Mouse (Mus musculus) thymus, postnatal 36 days (tissue): Measurements from ENCODE around the gene Sec24d.
"Not testable (repeated sequence)": the region's sequence is repeated elsewhere in the genome, so short reads cannot be mapped to it uniquely, and the experiment has no call there.

Experiments used
- DNase-seq, 2 experiments: peaks; one replicate each; pipeline ENCODE4 v3.0.0; 2022; ENCODE audit warnings: mixed read lengths in 2 of 2

Gene Sec24d

DNA sequence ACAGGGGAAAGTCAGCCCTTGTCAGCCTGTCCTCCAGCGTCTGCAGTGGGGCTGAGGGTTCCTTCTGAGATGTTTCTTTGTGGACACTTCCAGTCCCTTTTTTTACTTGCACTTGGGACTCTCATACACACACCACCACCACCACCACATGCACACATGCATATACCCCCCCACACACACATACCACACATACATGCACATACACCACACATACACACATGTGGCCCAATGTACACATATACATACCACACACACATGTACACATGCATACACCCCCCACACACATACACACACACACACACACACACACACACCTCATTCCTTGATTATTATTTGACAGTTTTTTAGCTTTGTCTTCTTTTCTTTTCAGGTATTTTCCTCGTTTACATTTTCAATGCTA lies 73.8 kb downstream of the Sec24d start:
- DNase-seq, result no peak

DNA sequence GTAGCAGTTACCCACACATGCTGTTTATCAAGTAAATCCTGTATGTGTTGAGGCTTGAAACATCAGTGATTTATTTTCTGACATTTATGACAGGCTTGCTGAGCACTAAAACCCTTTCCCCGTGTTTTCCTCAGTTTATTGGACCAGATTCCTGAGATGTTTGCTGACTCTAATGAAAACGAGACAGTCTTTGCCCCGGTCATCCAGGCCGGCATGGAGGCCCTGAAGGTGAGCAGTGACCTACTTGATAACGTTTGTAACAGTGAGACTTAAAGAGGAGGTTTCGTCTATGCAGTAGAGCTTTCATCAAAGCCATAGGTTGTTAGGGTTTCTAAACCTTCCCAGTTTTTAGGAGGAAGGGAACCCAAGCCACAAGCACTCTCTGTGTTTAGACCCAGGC lies 76.4 kb downstream of the Sec24d start:
- no peak for DNase-seq

DNA sequence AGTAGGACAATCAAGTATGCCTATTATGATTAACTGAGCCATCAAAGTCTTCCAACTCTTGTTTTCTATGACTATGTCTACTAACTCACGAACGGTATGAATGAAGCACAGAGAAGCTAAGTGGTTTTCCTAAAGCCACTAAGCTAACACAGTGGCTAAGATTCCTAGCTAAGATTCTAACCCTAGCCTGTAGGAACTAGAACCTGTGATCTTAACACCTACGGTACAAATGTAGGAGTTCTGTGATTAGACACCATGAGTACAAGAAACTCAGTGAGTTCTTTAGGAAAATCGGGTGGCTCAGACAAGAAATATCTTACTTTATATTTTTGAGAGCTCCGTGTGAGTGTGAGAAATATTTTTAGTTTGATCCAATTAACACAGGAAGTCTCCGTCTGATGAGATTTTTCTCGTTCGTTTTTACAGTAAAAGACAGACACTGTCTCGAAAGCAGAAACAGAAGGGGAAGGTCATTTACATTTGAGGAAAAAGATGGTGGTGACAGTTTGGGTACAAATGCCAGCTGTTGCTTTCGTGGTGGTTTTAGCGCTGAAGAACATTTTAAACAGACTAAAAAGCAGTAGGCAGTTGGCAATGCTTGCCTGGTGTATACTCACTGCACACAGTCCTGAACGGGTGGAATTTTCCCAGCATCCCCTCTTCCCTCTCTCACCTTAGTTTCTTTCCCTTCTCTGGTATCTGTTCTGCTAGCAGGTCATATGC lies 81.0 kb downstream of the Sec24d start:
- no peak for DNase-seq

DNA sequence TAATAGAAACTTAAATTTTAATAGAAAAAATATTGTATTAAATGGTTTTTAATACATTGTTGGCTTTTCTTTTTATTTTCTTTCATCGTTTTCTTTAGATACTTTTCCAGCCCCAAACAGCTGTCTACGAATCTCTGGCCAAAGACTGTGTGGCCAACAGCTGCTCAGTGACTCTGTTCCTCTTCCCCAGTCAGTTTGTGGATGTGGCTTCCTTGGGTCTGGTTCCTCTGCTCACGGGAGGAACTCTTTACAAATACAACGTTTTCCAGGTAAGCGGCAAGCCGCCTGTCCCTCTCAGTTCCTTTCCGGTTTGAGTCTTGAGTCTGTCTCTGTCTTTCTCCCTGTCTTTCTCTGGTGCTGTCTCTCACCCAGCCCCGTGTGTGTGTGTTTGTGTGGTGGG lies 83.3 kb downstream of the Sec24d start:
- DNase-seq, result no peak

DNA sequence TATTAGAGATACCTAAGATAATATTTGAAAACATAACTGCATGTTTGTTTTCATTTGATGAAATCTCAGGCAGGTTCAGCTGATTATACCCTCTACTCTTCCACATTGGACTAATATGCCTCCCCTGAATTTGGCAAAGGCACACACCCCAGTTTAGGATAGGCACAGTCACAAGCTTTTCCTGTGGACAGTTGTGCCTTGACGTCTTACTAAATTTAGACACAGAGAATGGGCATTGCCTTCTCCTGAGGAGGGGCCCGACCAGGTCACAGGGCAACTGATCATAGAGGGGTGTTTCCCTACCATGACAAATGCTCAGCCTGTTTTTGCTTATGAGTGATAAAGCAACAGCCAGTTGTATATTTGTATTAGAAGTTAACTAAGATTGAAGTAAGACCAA lies 84.3 kb downstream of the Sec24d start:
- no peak for DNase-seq

DNA sequence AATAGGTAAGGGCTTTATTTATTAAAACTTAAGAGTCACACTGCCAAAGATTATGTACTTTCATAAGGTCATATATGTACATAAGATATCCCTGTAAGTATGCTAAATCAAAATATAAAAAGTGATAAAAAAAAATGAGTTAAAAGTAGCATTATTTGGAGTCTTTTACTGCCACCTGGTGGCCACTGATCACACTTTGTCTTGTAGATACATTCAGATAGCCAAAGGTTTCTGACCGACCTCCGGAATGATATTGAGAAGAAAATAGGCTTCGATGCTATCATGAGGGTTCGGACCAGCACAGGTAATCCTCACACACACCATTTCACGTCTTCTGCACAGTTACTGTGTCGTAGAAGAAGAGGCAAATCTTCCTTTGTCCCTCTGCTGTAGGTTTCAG lies 85.9 kb downstream of the Sec24d start:
- no peak for DNase-seq

DNA sequence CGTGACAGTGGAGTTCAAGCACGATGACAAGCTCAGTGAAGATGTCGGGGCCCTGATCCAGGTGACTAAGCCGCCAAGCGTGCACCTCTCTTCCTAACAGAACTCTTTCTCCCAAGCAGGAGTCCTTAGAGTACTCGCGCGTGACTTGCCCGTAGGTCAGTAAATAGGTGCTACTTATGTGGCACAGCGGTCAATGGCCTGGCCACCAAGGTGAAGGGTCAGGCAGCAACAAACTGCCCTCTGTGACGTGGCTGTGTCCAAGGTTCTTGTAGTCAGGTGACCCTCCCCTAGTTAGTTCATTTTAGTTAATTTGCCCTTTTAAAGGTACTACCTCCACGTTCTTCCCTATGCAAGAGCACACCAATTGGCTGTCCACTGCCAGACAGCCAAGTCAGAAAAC lies 86.4 kb downstream of the Sec24d start:
- DNase-seq, result no peak

DNA sequence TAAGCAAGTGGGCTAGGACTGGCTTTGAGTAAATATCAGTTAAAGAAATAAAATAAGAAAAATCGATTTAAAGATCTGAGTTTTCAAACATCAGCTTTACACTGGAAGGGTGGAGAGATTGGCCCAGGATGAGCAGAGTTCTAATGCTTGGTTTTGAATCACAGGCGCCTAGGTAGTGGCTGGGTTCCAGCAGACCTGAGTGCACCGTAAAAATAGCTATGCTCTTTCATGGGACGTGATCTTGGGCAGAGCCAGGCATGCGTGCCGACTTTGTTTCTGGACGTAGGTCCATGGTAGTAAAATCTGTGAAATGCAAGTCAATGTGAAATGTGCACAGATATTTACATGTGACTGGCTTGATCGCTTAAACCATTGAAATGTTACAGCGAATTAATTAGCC lies 87.1 kb downstream of the Sec24d start:
- no peak for DNase-seq

DNA sequence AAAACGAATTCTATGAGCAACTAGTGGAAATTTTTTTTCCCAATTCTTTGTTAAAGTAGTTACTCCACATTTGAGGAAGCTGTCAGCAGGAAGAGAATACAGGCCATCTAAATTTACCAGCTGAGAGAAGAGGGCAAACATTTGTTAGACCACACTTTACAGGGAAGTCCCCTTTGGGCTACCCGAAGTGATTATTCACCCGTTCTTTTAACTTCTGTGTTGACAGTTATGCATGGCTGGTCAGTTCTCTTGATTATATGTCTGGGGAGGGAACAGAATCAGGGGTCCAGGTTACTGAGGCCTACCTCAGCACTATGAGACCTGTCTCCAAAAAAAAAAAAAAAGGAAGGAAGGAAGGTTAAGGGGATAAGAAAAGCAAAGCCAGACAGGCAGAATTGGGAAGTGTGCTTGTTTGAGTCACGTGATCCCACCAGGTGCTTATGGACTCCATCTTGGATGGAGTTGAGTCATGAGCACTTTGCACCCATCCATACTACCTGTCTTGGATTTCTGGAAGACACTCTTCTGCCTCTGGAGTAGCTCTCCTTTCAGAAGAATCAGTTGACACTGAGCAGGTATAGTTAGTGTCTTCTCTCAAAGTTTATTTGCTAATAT lies 89.2 kb downstream of the Sec24d start:
- DNase-seq, result no peak

DNA sequence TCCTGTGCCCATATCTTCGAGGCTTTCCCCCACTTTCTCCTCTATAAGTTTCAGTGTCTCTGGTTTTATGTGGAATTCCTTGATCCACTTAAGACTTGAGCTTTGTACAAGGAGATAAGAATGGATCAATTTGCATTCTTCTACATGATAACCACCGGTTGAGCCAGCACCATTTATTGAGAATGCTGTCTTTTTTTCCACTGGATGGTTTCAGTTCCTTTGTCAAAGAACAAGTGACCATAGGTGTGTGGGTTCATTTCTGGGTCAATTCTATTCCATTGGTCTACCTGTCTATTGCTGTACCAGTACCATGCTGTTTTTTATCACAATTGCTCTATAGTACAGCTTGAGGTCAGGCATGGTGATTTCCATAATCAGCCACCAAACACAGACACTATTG lies 99.6 kb downstream of the Sec24d start:
- DNase-seq, result not testable (repeated sequence)

DNA sequence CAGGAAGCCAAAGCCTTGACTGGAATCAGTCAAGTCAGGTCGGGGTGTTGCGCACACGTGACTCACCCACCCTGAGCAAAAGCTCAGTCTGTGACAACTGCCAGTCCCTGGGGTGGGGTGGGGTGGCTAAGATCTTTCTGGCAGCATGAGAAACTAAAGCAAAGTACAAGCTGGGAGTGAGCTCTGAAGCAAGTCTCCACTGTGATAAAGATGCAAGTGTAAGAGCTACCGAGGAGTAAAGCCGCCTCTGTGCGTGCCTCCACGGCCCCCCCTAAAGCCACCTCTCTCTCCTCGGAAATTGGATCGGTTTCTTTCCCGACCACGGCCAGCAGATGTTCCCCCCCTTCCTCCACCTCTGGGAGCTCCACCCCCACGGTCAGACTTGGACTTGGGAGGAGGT lies 101.9 kb downstream of the Sec24d start:
- DNase-seq, result no peak

DNA sequence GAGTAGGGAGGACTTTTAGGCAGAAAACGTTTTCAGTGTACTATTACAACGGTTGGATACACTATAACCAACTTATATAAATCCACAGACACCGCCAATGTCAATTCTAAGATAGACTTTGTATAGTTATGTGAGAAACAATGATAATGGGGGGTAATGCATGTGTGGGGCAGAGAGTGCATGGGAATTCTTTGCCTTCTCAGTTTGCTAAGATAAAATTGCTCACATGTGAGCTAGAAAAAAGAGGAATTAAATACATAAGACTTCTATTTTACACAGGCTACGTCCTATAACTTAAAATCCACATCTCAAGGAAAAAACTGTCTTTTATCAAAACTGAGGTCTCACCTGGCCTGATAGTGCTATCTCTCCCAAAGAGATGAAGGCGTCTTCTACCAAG lies 103.7 kb downstream of the Sec24d start:
- DNase-seq, result no peak

DNA sequence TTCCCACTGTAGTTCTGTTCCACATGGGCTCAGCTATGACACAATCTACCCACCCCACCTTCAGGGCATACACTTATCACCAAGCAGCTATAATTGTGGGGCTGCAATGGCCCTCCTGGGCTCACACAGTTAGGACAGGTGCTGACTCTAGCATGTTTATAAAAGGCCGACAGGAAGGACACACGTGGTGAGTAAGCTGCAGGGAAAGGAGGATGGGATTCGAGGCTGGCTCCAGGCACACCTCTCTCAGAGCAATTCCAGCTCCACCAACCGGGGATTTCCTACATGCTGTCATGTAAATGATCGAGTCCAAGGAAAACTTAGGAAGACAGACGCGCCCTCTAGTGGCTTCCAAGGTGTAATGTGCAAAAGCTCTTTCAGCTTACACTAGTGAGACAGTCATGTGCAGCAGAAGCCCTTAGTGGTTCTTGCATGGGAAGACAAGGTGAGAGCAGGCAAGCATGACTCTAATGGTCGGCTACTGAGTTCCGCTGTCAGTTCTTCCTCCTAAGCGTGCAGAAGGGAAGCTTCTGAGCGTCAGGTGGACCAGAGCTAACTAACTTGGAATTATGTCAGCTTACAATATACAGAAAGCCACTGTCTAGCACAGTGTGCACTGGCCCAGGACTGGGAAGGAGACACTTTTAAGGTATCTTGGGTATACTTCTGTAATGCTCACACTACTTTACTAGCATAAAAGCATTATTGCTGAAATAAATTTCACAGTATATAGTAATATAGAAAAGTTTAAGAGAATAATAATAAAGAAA lies 104.7 kb downstream of the Sec24d start:
- peak in 1 of 2 experiments; percentile 14 for DNase-seq

DNA sequence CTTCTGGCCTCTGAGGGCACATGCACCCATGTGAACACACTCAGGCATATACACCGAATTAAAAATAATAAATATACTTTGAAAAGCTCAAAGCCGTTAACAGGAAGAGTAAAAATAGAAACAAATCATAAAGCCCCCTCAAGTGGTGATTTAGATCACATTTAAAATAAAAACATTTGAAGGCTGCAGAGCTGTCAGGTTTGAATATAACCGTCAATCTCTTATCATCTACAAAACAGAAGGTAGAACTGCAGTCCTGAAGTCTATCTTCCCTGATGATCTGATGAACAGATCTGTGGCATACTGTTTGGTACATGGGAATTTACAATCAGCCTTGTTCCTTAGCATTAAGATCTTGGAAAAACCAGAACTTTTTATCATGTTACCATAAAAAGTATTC lies 109.3 kb downstream of the Sec24d start:
- no peak for DNase-seq

DNA sequence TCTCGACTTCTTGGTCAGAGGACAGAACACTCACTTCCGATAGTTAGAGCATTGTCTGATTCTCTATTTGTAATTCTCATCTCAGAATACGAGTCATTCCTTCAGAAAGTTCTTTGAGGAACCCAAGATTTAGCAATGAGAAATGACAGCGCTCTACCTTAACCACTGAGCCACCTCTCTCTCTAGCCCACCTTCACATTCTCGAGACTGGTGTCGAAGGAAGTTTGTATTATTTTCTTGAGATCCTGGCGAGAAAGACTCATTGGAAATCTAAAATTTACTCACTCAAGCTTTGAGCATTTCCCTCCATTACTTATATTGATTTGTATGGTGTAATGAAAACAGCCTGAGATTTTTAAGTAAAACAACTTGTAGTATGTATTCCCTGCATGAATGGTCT lies 117.2 kb downstream of the Sec24d start:
- no peak for DNase-seq

DNA sequence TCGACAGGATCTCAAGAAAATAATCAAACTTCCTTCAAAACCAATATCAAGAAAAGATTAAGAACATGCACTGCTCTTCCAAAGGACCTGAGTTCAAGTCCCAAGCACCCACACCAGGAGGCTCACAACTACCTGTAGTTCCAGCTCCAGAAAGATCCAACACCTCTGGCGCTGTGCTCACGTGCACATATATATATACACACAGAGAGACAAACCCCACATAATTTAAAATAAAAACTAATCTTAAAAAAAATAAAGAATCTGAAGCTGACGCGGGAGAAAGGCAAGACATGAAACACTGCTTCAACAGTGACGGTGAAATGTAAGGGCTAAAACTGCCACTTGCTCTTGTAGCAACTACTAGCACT lies 117.8 kb downstream of the Sec24d start:
- DNase-seq, result no peak

DNA sequence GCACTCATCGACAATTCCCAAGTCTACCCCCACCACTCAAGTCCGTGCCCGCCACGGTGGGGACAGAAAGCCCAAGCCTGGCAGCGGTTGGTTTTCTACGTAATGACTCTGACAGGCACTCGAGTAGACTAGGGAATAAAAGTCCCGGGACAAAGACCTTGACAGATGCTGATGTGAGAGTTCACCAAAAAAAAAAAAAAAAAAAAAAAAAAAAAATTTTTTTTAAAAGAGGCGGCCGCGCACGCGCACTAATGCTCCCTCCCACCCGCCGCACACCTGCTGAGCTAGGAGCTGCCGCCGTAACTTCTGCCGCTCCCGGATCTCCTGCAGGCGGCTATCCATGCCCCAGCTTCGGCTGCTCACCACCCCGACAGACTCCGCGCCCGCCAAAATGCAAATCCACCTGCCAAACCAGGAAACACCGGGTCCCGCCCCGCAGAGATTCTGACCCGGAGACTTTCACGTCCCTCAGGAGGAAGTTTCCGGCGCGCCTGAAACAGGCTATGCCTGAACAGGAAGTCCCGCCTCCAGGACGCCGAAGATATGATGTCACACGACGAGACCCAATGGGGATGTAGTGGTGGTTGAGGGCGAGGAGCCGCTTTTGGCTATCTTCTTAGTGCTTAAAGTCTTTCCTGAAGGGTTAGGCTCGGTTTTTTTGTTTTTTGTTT lies 118.4 kb downstream of the Sec24d start, which contains the start of gene Mettl14:
Gene Mettl14 (minus strand): TSS at position 623 of the 671 bp plus-strand sequence.
- peak; percentile 93 to 95 for DNase-seq

DNA sequence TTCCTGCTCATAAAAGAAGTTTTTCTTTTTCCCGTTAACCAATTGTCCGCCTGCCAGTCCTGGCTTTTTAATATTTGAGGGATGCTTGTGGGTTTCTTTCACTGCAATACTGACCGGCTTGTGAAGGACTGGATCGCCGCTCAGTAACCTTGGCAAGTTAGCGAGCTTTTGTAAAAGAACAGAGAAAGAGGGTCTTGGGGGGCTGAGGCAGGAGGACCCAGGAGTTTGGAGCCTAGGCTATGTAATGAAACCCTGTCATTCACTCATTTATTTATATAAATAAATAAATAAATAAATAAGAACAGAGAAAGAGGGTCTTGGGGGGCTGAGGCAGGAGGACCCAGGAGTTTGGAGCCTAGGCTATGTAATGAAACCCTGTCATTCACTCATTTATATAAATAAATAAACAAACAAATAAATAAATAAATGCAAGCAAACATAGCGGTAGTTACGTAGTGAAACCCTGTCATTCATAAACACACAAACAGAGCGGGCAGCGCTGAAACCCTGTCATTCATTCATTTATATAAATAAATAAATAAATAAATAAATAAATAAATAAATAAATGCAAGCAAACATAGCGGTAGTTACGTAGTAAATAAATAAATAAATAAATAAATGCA lies 119.0 kb downstream of the Sec24d start:
- not testable (repeated sequence) for DNase-seq

DNA sequence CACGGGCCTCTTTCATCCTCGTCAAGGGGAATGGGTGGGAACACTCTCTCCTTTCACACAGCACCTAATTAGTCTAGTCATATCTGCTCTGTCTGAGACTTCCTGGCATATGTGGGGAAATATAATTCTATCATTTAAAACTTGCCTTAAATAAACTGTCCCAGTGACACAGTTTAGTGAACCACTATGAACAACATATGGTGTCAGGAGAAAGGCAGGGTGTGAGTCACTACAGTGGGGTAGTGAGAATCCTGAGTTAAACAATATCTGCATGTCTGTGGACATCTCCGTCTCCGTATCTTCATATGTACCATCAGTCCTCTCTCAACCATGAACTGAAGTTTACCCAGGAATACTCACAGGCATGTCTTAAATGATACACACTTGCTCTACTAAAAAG lies 123.9 kb downstream of the Sec24d start:
- DNase-seq, result no peak

DNA sequence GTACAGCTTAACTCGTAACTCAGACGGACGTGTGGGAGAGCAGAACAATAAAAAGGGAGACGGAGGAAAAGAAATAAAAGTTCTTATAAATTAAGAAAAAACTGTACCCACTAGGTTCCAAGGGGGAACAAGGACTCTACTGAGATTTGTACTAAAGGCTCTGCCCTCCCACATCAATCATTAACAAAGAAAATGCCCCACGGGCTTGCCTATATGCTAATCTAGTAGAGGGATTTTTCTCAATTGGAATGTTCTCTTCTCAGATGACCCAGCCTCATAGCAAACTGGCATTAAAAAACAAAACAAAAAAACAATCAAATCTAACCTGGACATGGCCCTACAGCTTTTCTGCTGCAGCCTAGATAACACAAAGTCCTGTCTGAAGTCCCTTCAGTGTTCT lies 128.4 kb downstream of the Sec24d start:
- no peak for DNase-seq

DNA sequence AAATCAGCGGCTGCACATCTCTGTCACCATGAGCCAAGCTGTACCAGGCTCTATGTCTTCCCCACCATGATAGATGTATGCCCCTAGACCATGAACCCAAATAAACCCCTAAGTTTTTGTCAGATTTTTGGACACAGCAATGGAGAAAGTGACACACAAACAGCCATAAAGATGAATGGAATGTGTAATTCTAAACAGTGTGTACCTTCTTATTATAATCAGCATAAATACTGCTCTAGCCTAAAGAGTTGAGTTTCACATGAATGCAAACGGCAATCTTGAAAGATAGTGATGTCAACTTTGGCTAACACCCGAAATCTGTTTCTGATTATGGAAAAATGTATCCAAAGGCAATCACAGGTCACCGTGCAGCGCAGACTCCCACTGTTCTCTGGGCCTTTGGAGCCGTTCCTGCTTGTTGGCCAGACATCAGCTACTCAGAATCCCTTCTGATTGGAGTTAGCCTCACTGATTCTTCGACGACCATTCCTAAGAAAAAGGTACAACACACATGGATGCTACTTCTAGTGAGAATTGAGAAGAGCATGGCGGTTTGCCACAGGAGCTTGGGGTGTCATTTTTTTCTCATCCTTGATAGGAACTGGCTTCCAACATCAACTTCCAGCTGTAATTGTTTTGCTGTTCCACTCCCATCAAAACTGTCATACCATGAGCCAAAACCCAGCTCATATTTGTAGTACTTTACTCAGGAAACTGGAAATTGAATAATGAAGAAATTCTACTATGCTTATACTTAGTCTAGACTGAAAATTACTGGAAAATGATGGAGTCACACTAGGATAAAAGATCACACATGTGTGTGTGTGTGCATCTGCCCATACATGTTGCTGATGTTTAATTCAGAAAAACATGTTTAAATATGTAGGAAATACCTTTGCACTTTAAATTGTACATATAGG lies 130.6 kb downstream of the Sec24d start:
- no peak for DNase-seq

DNA sequence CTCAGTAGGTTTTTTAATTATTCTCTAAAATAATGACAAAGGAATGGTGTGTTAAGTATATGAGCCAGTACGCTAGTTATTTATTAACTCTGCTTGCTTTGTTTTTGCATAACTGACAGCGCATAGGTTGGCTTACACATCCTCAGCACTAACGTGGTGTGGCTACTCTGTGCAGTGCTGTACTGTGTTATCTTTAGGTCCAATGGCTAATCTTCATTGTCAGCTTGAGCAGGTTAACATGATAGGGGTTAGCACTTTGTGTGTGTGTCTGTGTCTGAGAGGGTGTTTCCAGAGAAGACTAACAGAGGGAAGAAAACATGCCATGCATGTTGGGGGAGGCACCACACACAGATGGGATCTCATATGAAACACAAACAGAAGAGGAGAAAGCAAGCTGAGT lies 137.7 kb downstream of the Sec24d start:
- no peak for DNase-seq
